Mouse (Mus musculus): ENCODE measurements around the gene Rps28.

Gene Rps28

GRCm38 (mm10) chr17:33773871-33774572 lies 50.3 kb downstream of the Rps28 start:
- DNase-seq (ENCODE audit: low spot score), result no peak

- DNase-seq (ENCODE audit: low spot score), result no peak
These were observed 50.9 kb downstream of the Rps28 start for GRCm38 (mm10) chr17:33773426-33773825.

GRCm38 (mm10) chr17:33771617-33772016 lies 52.7 kb downstream of the Rps28 start:
- DNase-seq (ENCODE audit: low spot score), result no peak
